Mouse (Mus musculus) right cerebral cortex, postnatal 10 days (tissue): ENCODE data around the gene Cttn.

Experiments
- DNase-seq, 2 experiments: peaks; one replicate each; pipeline ENCODE4 v3.0.0; 2021; ENCODE audit warnings: low spot score in 2 of 2

The Cttn gene

DNA sequence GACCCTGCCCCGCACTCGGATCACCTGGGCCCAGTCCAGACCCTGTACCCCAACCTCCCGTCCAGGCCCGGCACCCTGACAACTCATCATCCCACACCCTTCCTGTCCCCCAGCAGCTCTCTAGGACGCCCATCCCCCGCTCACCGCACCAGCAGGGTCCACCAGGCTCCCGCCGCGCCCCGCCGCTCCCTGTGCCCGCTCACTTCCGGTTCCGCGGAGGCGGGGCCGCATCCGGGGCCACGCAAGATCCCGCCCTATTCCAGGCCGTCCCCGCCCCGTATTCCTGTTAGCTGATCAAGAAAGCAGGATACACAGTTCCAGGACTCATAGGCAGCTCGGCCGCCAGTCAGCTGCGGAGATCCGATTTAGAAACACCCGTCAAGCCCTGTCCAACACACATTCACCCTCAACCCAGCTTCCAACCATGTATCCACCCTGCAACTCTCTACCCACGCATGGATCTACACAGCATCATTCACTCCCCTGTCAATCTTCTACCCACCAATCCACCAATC lies at the start of gene Cttn:
Cttn (minus strand) TSS at position 465 of the 515 bp plus-strand sequence.
- DNase-seq: peak; percentile 94 to 95

DNA sequence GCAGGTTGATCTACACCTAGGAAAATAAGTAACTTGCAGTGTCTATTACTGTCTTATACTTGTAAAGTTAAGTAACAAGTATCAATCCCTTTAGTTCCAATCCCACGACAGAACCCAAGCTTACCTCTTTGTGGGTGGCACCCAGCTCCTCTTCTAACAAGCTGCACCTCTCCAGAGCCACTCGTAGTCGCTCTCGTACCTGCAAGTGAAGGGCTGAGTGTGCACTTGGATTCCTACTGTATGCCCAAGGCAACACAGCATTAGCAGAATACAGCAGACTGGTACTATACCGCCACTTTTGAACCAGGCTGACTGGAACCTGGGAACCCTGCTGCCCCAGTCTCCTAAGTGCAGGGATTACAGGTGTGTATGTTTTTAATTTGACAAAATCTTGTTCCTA lies 49.0 kb upstream of the Cttn start:
- DNase-seq: no peak

DNA sequence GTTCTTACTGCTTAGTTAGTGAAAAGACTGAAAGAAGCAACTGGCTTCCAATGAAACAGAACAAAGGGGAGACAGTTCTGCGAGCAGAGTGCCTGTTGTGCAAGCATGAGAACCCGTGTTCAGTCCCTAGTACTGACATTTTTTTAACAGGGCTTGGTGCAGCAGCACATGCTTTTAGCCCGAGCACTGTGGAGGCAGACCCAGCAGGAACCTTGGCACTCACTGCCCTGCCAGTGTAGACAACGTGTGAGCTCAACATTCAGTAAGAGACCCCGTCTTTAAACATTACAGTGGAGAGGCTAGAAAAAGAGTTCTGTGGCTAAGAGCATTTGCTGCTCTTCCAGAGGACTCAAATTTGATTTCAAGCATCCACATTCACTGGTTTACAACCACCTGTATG lies 45.9 kb upstream of the Cttn start:
- no peak for DNase-seq

DNA sequence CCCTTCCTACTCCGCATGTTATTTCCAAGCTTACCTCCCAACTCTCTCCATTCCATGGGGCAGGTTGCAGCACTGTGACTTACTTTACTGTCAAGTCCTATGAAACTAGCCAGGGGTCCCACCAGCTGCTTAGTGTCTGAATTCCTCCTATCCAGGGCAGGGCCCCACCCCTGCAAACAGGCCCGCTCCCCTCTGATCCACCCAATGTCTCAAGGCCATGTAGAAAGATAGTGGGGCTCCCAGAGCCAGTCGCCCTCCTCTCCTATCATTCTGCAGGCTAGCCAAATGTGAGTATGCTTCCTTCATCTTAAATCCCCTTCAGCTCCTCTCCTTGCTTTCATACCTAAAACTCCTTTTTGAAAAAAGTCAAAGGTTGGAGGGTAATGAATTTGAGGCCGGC lies 38.3 kb upstream of the Cttn start:
- no peak for DNase-seq

DNA sequence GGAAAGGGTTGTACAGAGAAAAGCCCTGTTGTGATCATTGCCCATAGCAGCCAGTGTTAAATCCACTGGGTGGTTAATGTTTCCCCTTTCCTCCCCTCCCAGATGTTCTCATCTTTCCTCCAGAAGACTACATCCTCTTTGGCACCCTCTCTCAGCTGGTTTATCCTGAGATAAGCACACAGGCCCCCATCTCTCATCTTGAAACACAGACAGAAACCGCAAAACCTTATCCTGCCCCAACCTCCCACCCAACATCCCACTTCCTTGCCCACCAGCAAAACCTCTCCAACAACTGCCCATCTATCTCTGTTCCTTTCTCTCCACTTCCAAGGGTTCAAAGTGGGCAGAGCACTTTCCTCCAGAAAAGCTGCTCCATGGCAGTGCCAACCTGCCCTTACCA lies 36.0 kb upstream of the Cttn start:
- DNase-seq: no peak

DNA sequence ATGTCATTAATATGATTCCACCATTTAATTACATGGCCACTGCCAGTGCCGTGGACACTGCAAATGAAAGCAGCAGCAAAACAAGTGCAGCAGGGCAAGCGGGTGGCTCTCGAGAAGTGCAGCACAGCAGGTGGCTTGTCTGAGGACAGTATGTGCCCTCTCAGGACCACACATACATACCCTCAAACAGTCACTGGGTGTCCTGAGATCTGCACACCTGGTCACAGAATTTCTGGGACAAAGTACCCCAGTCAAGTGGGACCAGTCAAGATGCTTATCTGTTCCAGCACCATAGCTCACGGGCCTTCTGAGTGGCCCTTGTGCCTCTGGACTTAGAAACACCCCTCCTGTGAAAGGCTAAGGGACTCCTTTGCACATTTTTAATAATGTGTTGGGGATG lies 33.1 kb upstream of the Cttn start:
- DNase-seq: no peak

DNA sequence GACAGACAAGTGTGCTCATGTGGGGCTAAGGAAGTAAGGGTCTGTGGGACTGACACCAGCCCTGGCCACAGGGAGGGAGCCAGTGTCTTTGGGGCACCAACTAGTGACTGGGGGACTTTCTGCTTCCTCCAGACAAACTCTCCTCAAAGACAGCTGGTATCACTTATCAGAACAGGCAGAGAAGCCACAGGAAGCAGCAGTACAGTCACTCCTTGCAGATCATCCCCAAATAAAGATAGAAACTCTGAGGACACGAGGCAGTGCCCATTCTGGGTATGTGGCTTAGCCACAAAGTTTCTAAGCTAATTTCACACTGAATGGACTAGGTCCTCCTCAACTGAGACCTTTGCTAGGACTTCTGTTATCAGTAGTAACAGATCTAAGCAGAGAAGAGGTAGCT lies 22.1 kb upstream of the Cttn start:
- DNase-seq: no peak

GRCm38 (mm10) chr7:144490201-144490873 lies 19.5 kb upstream of the Cttn start:
- DNase-seq: no peak

DNA sequence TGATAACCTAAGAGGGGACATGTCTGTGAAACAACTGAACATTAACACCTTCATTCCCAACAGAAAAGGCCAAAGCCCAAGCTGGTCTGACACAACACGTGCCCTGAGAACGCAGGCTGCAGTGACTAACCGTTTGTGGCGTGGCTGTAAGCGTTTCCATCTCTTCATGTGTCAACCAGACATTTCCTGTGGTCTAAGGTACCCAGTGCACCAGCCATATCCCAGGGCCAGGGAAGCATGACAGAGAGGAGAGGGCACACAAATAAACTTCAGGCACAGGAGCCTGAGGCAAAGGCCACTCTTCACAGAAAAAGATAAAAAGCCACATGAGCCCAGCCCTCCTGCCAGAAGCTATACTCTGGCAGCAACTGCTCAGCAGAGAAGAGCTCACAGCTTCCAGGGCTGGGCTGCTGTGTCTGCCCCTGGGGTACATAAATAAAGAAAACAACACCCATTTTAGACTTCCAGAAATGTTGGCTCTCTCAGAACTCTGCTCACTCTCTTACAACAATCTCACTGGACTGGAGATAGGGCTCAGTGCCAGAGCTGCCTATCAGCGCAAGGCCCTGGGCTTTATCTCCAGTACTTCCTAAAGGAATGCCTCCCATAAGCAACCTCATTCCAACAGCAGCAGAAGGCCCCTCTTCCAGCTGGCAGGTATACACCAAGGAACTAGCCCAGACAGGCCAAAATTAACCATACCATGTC lies 18.4 kb upstream of the Cttn start:
- no peak for DNase-seq

- DNase-seq: no peak
Measured at GRCm38 (mm10) chr7:144480314-144480713, 9.5 kb upstream of the Cttn start.

DNA sequence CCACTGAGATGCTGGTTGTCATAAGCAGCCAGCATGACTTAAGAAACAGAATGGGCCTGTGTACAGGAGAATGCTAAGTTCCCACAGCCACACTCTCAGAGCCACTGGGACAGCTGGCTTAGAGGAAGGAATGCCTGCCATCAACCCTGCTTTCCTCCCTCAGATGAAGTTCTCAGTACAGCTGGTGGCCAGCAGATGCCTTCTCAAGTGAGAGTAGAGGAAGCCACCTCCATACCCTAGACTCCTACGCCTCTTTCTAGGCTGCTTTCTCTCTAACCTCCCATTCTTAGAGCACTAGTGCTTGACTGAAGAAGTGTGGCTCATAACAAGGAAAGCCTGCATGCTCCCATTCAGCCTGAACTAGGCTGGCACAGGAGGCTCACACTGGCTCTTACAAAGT lies 8.8 kb upstream of the Cttn start:
- peak; percentile 47 to 73 for DNase-seq

- no peak for DNase-seq
Measured at GRCm38 (mm10) chr7:144475741-144476140, 4.9 kb upstream of the Cttn start.

DNA sequence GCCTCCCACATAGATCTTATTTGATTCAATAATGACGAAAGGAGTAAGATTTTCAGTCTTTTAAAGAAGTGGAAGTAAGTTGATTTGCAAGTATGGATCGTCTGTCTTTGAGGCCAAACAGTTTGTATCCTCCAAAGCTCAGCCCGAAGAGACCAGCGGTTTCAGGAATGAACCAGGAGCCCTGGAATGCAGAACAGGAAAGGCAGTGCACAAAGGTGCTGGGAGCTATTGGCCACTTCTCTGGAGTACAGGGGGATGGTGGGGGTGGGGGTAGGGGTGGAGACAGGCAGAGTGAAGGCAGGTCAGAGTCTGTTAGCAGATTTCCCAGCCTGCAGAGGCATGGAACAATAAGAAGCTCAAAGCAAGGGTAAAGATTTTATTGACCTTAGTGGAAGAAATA lies 2.7 kb upstream of the Cttn start:
- no peak for DNase-seq

- DNase-seq: no peak
Measured at GRCm38 (mm10) chr7:144471103-144471502, 294 bp upstream of the Cttn start.

DNA sequence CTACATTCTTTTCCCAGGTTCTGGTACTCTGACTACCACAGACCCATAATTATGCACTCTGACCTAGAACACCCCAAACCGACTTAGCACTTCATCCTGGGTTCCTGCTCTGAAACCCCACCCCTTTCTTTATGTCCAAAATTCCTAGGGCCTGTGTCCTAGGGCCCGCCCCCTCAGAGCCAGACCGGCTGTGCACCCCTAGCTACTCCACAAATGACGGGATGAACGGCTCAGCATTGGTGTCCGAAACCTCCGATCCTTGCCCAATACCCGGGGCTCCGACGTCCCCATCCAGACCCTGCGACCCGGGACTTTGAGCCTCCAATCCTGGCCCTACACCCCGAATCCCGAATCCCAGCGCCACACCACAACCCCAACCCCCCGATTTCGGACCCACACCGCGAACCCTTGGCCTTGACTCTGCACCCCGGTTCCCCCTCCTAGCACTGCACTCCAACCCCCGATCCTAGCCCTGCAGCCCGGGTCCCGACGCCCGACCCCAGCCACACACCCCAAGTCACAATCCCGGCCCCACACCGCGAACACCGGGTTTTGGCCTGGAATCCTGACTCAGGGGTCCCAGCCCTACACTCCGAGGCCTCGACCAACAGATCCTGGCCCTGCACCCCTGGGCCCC lies 783 bp downstream of the Cttn start:
- DNase-seq: no peak

GRCm38 (mm10) chr7:144469181-144469641 lies 1.6 kb downstream of the Cttn start:
- no peak for DNase-seq

DNA sequence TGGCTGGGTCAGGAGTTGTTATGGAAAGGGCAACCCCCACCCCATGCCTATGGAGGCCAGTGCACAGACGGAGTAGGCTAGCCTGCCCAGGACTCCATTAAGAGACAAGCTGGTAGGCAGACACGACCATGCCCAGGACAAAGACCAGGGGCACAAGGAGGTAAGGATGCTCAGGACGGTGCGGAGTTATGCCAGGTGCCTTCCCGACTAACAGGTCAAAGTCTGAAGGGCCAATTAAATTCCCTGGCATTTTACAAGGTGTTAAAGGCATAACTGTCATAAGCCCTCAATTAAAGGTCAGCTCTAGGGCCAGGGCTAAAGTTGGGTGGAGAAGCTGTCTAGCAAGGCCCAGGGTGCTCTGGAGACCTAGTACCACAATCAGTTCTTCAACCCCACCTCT lies 2.1 kb downstream of the Cttn start:
- DNase-seq: no peak

DNA sequence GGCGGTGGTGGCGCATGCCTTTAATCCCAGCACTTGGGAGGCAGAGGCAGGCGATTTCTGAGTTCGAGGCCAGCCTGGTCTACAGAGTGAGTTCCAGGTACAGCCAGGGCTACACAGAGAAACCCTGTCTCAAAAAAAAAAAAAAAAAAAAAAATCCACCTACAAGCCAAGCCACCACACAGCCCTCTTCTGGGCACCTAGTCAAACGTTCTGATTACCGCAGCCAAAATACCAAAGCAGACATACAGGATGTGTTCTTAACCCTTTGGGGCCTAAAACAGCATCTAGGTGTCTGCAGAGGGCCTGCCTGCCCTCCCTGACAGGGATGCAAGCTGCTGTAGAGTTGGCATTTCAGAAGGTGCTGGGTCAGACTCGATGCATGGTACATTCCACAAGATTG lies 8.2 kb downstream of the Cttn start:
- no peak for DNase-seq

GRCm38 (mm10) chr7:144461246-144461902 lies 9.4 kb downstream of the Cttn start:
- DNase-seq: no peak

DNA sequence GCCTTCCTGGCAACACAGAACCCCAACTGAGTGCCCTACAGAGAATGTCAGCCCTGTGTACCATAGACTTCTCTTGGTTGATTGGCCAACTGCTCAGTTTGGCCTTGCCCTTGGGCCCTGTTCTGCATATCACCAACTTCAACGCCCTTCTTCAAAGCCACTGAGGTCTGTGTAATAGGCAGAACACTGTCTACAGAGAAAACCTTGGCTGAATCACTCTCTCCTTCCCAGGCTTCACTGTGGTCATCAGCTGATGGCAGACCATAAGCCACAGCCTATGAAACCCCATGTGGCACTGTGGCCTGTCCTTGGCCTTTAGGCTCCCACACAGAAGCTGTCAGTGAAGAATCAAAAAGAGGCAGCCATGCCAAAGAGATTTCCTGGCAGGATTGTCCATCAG lies 11.9 kb downstream of the Cttn start:
- no peak for DNase-seq

DNA sequence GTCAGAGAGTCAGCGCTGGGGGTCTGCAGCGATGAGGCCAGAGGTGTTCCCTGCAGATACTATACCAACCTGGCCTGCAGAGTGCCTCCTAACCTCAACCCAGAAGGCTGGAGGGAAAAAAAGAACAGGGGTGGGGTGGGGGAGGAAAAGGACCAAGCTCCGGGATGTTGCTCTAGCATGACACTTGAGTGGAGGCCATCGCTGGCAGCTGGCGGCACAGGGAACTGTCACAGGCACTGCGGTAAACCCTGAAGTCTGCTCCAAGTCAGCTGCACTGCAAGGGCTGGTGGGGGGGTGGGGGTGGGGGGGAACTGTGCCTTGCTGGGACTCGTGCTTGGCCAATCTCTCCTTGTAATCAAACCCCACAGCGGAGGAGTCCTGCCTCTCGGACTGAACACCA lies 20.1 kb downstream of the Cttn start:
- no peak for DNase-seq
